Mouse (Mus musculus) c-Kit-positive CD71-negative TER-119-negative erythroid progenitor cells, embryonic 14.5 days (primary cell): ENCODE measurements around the gene Gbx2.

ENCODE experiments used
- DNase-seq: peaks from one replicate; pipeline ENCODE4 v3.0.0-alpha.2; 2013; ENCODE audit warnings: low read depth

Gbx2 gene

DNA sequence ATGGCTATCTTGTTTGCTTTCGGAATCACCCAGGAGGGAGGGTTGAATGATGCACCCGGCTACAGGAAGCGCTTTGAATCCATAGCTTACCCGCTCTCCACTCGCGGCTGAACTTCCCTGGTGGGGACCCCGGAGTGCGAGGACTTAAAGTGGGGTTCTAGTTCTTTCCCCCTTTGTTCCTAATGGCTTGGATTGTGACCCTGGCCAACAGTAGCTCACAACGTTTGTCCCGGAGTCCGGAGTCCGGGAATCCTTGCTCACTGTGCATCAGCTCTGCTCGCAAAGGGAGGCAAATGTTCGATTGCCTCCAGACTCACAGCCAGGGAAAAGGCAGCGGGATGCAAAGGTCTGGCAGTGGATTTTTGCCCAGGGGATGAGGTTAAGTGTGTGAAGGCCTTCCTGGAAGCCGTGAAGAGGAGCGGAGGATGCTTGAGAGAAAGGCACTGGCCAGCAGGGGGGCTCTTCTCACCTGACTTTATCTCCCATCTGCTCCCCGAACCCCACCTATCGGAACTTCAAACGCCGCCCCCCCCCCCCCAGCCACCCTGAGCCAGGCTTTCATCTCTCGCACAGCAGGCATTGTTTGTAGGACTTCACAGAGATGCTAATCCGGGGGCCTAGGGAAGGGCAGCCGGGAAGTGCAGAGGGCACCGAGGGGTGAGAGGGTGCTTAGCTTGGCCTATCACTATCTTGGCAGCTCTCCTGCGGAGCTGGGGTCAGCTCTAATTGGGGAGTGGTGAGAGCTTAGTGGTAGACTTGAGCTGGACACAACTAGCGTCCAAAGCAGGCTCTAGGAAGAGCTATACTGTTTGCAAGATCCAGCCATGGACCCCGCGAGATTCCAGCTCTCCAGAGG lies 4.7 kb upstream of the Gbx2 start:
- no peak for DNase-seq

DNA sequence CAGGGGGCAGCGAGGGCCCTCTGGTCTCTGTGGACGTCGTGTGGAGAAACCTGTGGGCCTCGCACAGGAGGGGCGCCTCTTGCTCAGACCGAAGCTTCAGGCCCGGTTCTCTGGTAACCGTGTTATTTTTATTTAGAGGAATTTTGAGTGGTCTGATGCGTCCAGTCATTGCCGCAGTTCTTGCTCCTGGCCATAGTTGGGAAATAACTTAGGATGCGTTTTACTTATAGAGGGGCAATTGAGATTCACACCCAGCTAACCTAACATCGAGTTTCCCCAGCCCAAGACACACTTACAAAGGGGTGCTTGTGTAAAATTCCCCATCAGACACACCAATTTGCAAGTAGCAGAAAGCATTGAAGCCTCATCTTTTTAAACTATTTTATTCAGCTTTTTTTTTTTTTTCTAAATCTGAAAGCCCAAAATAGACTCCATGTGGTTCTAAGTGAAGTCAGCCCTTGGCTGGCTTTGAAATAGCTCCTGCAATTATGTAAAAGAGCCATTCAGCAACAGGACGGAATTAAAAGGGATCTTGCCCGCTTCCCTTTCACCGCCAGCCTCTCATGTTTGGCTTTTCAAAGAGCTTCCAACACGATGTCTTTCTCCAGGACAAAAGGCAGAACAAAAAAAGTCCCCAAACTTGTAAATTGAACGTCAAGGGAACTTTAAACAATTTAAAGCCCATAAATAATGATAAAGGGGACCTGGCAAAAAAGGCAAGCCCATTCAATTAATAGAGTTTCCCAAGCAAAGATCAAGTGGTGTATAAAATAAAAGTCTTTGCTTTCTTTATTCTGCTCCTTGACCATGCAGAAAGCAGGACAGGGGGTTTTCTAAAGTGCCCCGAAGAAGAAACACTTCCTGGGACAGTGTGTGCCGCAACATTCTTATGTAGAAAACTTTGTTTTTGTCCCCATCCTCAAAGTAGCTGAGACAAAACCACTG lies 3.6 kb upstream of the Gbx2 start:
- DNase-seq, result no peak

GRCm38 (mm10) chr1:89933786-89934185 lies 2.8 kb upstream of the Gbx2 start:
- DNase-seq, result no peak

- DNase-seq, result no peak
Observed at GRCm38 (mm10) chr1:89933028-89933427, 2.0 kb upstream of the Gbx2 start.

DNA sequence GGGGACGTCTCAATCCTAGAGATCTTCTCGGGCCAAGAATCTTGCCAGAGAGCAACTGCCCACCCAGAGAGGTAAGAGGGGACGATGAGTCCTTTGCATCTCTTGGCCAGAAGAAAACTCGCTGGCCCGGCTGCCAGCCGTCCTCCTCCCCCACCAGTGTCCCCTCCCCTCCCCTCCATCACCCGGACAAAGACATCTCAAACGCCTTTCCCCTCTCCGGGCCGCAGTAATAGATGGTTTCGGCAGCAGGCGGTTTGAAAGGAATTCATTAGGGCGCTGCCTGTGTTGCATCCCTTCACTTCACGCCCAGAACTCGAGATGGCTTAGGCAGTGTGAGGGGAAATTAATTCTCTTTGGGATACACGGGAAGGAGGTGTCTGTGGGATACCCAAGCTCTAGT lies 1.6 kb upstream of the Gbx2 start:
- no peak for DNase-seq

DNA sequence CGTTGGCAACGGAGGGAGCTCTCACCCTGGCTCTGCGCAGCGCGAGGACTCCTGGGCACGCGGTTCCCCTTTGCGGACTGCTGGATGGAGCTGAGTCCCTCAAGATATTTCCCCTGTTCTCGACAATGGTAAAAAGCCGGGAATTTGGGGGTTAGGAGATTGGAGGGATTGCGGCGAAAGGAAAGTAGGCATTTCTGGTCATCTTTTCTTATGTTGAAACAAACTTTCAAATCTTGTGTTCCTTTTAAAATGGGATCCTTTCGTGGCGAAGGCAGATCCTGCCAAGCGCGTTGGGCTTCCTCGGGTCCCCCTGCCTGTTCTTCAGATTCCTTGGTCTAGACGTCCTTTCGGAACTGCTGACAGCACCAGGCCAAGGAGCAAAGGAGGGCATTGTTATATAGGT lies 1.0 kb upstream of the Gbx2 start:
- DNase-seq, result no peak

GRCm38 (mm10) chr1:89930551-89930950 lies 428 bp downstream of the Gbx2 start:
- DNase-seq, result no peak

- no peak for DNase-seq
Observed at GRCm38 (mm10) chr1:89929721-89930505, 1.1 kb downstream of the Gbx2 start.

DNA sequence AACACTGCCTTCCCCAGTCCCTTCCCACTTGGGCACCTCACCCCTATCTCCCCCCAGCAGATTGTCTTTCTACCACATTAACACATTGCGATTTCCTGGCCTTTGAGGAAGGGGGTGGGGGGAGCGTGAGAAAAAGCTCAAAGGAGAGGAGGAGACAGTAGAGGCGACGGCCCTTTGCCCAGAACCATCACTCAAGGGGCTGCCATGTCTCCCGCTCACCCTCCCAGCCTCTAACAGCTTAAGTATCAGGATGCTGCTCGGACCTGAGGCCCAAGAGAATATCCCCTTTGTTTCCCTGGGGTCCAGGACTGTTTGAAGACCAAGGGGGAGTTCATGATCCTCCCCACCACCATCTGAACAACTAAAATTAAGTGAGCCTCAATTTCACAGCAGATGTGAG lies 1.8 kb downstream of the Gbx2 start:
- DNase-seq, result no peak

DNA sequence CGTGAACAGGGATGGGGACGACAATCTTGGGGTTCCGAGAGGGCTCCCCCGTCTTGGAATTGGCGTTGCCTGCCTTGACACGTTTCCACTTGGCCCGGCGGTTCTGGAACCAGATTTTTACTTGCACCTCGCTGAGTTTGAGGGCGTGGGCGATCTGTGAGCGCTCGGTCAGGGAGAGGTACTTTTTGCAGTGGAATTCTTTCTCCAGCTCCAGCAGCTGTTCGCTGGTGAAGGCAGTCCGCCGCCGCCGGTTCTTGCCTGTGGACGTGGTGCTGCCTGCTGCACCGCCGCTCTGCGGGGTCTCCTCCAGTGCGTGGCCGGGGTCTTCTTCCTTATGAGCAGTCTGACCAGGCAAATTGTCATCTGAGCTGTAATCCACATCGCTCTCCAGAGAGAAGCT lies 2.3 kb downstream of the Gbx2 start:
- DNase-seq, result no peak

DNA sequence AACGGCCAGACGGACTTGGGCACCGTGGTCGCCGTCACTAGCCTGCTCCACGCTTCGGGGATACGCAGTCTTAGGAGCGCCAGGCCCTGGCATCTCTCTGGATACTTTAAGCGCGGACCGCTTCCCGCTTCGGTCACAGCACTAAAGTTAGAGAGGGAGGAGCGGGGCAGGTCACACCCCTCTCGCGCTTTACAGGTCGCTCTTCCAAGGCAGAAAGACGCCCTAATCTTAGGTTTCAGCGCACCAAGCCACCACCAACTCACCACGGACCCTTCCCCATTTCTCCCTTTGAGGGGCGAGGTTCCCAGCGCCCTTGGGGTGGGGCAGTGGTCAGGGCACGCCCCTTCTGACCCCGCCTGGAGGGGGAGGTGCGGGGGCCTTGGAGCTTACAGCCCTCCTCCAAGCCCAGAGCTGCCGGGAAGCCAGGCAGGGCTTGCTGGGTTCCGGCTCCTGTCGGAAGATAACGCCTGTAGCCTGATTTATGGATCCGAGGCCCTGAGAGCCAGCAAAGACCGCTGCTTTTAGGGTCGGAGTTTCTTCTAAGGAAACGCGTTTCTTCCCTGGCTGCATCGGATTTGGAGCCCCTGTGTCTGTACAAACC lies 3.8 kb downstream of the Gbx2 start:
- no peak for DNase-seq

- no peak for DNase-seq
Observed at GRCm38 (mm10) chr1:89926583-89927060, 4.4 kb downstream of the Gbx2 start.

- DNase-seq, result no peak
Observed at GRCm38 (mm10) chr1:89925501-89926190, 5.3 kb downstream of the Gbx2 start.

DNA sequence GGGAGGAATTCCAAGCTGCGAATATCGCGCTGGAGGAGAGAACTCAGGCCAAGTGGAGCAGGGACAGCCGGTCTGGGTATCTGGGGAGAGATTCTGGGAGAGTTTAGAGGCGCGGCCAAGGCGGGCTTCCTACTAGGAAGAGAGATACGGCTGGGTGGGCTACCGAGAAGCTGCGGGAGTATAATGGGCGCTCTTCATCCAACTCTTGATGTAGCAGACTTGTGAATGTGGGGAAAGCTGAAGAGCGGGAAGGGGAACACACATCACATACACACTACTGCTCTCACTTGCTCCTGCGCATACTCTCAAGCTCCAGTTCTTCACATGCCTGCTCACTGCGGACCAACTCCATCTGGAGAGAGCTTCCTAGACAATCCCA lies 7.3 kb downstream of the Gbx2 start:
- no peak for DNase-seq

- no peak for DNase-seq
Observed at GRCm38 (mm10) chr1:89922883-89923641, 7.9 kb downstream of the Gbx2 start.

GRCm38 (mm10) chr1:89922282-89922681 lies 8.7 kb downstream of the Gbx2 start:
- DNase-seq, result no peak

GRCm38 (mm10) chr1:89921806-89922205 lies 9.2 kb downstream of the Gbx2 start:
- no peak for DNase-seq

DNA sequence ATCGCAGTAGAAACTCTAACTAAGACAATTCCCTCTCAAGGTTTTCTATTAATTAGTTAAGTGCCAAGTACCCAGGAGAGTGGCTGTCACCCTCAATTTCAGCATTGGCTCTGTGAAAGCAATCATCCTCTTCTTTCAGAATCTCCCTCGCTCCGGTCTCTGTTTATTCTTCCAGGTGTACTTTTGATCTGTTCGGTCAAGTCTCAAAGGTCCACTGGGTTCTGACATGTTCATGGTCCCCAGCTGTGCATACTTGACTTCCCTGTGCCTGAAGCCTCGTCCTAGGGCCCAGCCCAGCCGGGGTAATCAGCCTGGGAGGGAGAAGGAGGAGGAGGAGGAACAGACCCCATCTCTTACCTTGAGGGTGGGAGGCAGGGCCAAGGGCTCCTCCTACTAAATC lies 11.8 kb downstream of the Gbx2 start:
- DNase-seq, result no peak

DNA sequence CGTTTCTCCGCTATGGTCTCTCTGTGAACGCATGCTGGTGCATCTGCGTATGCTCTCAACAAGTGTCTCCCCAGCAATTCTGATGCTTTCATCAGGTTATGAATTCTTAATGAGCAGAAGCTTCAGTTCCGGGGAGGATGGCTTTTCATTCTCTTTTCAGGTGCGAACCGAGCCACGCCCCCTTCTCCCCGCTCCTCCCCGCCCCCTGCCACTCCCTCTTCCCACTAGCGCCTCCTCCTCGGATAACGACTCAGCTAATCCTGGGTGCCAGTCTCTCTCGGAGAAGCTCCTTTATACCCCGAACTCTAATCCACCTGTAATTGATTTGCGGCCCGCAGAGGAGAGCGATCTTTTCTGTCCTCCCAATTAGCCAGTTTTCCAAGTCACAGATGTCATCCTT lies 12.9 kb downstream of the Gbx2 start:
- DNase-seq, result no peak

- no peak for DNase-seq
Observed at GRCm38 (mm10) chr1:89913611-89914010, 17.4 kb downstream of the Gbx2 start.
